Mouse (Mus musculus) retina, postnatal 7 days (tissue): Measurements from ENCODE around the gene Adssl1.

Source experiments
- DNase-seq: peaks from one replicate; pipeline ENCODE4 v3.0.0-alpha.2; 2012; ENCODE audit warnings: low read depth, low spot score

Gene Adssl1

GRCm38 (mm10) chr12:112619686-112620353, at the start of gene Adssl1:
Gene Adssl1 (plus strand): TSS chr12:112620045.
- DNase-seq = peak; percentile 49

- no peak for DNase-seq
These were observed 49.7 kb upstream of the Adssl1 start for GRCm38 (mm10) chr12:112570160-112570559.

GRCm38 (mm10) chr12:112571064-112571463, 48.8 kb upstream of the Adssl1 start:
- no peak for DNase-seq

GRCm38 (mm10) chr12:112575274-112575986, 44.4 kb upstream of the Adssl1 start:
- DNase-seq = no peak

GRCm38 (mm10) chr12:112576341-112576740, 43.5 kb upstream of the Adssl1 start:
- DNase-seq = no peak

- no peak for DNase-seq
These were observed 43.1 kb upstream of the Adssl1 start for GRCm38 (mm10) chr12:112576749-112577148.

- no peak for DNase-seq
These were observed 41.4 kb upstream of the Adssl1 start for GRCm38 (mm10) chr12:112578296-112579090.

GRCm38 (mm10) chr12:112579430-112579829, 40.4 kb upstream of the Adssl1 start:
- DNase-seq = no peak

GRCm38 (mm10) chr12:112579926-112580325, 39.9 kb upstream of the Adssl1 start:
- DNase-seq = no peak

- DNase-seq = no peak
These were observed 38.7 kb upstream of the Adssl1 start for GRCm38 (mm10) chr12:112581113-112581512.

GRCm38 (mm10) chr12:112584954-112585353, 34.9 kb upstream of the Adssl1 start:
- DNase-seq = no peak

- DNase-seq = no peak
These were observed 33.8 kb upstream of the Adssl1 start for GRCm38 (mm10) chr12:112585924-112586538.

GRCm38 (mm10) chr12:112587125-112588124, 32.4 kb upstream of the Adssl1 start:
- DNase-seq = no peak

- no peak for DNase-seq
These were observed 31.2 kb upstream of the Adssl1 start, which contains the start of gene Inf2 for GRCm38 (mm10) chr12:112588426-112589256. Gene Inf2 (plus strand): TSS chr12:112588784.

- no peak for DNase-seq
These were observed 30.2 kb upstream of the Adssl1 start for GRCm38 (mm10) chr12:112589491-112590191.

GRCm38 (mm10) chr12:112590566-112591239, 29.1 kb upstream of the Adssl1 start:
- DNase-seq = no peak

- no peak for DNase-seq
These were observed 28.6 kb upstream of the Adssl1 start for GRCm38 (mm10) chr12:112591240-112591639.

- no peak for DNase-seq
These were observed 28.1 kb upstream of the Adssl1 start for GRCm38 (mm10) chr12:112591730-112592129.
